Mouse (Mus musculus): ENCODE data around the gene Aif1l.

DNA sequence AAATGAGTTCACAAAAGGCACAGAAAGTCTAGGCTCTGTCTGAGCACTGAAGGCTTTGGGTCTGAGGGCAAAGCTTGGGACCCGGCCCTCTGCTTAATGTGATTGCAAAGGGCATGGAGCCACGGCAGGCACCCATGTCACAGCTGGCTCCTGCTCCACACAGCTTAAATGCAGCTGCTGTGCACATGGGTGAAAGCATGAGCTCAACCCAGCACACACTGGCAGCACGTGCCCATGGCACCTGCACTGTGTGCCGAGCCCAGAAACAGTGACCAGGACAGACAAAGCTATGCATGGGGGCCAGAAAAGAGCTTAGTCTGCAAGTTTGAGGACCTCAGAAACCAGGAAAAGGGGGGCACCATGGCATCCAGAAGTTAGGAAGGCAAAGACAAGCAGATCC is 26.3 kb upstream of the Aif1l start:
- TF ChIP-seq POLR2A (IDR thresholded peaks at IDR 0.05; ENCODE audit: borderline replicate concordance, extremely low read depth, low read depth, low read length) (no peak), CTCF (IDR thresholded peaks at IDR 0.05; ENCODE audit: insufficient read depth, low read length) (no peak)

Data from lung, adult 2 months (tissue).